Mouse (Mus musculus) megakaryocyte, adult 5-6 weeks (primary cell): Measurements from ENCODE around the gene Samsn1. TPM values are rescaled to one million over a fixed set of nuclear protein-coding genes. Genes with fewer than 3 reads are reported as not detected.

ENCODE experiments used
- ATAC-seq: 2 replicates; pipeline ENCODE4 v1.8.0; 2016; ENCODE audit warnings: mild to moderate bottlenecking, inconsistent platforms; ENCODE audit not compliant: poor library complexity, severe bottlenecking
- total RNA-seq, 2 experiments: library from RNA; stranded (forward) in 1 of 2; stranded (reverse) in 1 of 2; fragments of 153-499, 151-499 nt in 1 of 2; fragments of 221-1000, 200-1000 nt in 1 of 2; gene quantifications; 2 replicates each; pipeline versions ENCODE4 v1.2.3 to v1.2.4; 2015 to 2017

The Samsn1 gene
- total RNA-seq, 2 experiments from 2014 or later, result 191 to 219 TPM

DNA sequence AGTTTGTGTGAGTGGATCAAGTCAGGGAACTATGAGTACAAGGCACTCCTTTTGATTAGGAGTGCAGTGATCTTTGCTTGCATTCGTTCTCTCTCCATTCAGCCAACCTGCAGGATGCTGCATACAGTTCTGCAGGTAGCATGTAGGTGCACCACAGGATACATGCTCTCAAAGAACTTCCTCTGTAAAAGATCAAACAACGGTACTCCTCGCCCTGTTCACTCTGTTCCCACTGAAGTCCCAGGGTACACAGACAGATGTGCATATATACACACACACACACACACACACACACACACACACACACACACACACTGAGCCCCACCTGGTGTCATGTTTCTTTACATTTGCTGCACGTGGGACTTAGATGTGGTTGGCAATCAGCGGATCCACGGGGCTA, 198.9 kb downstream of the Samsn1 start:
- no peak for ATAC-seq

DNA sequence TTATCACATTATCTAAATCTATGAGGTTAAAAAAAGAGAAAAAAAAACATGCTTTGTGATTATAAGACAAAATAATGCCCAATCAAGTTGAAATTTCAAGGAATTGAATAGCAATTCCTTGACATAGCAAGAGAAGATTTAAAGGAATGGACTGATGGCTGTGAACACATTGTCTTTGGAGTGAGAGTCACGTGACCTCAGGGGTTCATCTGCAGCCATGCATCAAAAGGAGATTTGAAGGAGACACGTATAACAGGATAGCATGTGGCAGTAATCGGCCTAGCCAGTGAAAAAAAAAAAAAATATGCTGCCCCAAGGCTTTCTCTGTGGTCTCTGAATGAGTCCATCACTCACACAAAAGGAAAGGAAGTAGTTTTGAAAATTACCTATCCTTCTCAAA, 201.1 kb downstream of the Samsn1 start:
- ATAC-seq, result no peak
